Mouse (Mus musculus): ENCODE measurements around the gene Pdzd2. TPM values are rescaled to one million over a fixed set of nuclear protein-coding genes. Genes with fewer than 3 reads are reported as not detected.

Gene Pdzd2
- polyA plus RNA-seq, 1 experiment, result 17.6 TPM

- DNase-seq (ENCODE audit: low read depth), result no peak
Measured at GRCm38 (mm10) chr15:12732613-12733012, 7.1 kb downstream of the Pdzd2 start.

GRCm38 (mm10) chr15:12728381-12728780, 11.3 kb downstream of the Pdzd2 start:
- DNase-seq (ENCODE audit: low read depth), result no peak

GRCm38 (mm10) chr15:12725256-12725655, 14.5 kb downstream of the Pdzd2 start:
- DNase-seq (ENCODE audit: low read depth), result no peak

GRCm38 (mm10) chr15:12721684-12722500, 17.8 kb downstream of the Pdzd2 start:
- peak; percentile 20 for DNase-seq (ENCODE audit: low read depth)

DNA sequence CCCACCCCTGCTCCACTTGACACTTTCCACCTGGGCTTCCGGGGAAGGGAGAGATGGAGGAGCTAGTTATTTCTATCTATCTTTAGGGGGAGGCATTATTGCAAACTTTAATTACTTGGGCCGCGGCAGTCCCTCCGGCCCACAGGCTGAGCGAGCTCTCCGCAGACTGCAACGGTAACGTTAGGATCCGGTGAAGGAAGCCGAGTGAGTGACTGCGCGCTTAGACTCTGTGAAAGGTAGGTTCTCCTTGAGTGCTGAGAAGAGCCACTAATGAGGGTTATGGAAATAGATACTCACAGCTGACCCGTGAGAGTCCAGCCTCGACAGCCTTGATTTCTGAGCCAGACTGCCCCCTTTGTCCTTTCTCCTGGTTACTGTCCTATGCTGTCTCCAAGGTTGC, 20.9 kb downstream of the Pdzd2 start:
- DNase-seq (ENCODE audit: low read depth), result no peak

DNA sequence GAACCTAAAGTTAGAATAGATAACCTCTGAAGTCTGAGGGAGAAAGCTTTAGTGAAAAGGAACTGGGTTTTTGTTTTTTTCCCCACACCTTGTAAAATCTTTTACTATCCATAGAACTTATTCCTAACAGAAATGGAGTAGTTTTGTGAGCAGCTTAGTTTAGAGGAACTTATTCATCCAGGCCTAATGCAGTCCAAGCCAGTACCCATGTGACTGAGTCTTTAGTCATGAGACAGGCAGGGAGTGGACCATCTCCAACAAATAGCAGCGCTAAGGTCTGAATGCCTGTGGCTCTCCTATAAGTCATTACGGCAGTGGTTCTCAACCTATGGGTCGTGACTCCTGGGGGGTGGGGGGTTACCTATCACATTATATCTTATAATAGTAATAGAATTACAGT, 22.3 kb downstream of the Pdzd2 start:
- no peak for DNase-seq (ENCODE audit: low read depth)

DNA sequence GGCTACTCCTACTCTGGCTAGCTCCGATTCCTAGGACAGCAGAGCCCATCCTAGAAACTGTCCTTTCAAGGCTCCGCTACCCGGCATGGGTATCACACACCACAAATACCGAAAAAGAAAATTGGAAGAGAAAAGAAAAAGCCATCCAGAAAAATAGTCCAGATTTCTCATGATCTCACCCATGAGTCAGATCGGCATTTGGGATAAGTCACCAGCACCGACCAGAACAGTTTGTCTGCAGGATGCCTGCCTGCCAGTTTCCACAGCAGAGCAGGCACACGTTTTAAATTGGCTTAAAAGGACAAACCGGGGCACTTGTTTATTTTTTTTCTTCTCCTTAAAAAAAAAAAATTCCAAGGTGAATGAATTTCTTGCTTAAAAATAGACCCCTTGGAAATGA, 22.8 kb downstream of the Pdzd2 start:
- no peak for DNase-seq (ENCODE audit: low read depth)

GRCm38 (mm10) chr15:12714322-12714721, 25.4 kb downstream of the Pdzd2 start:
- DNase-seq (ENCODE audit: low read depth), result no peak

DNA sequence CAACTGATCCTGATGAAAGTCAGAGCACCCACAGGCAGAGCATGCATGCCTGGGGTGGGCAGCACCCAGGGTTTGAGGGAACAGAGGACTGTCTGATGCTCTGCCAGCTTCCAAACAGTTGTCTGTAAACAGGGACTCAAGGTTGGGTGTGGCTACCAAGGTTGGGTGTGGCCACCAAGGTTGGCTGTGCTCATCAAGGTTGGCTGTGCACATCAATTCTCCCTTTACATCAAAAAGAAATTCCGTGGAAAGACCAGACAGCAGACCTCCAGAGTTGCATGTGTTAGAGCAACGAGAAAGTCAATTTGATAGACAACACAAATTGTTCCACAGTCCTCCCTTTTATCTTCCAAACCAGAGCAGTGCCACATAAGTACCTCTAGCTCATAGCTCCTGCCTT, 26.5 kb downstream of the Pdzd2 start:
- no peak for DNase-seq (ENCODE audit: low read depth)

DNA sequence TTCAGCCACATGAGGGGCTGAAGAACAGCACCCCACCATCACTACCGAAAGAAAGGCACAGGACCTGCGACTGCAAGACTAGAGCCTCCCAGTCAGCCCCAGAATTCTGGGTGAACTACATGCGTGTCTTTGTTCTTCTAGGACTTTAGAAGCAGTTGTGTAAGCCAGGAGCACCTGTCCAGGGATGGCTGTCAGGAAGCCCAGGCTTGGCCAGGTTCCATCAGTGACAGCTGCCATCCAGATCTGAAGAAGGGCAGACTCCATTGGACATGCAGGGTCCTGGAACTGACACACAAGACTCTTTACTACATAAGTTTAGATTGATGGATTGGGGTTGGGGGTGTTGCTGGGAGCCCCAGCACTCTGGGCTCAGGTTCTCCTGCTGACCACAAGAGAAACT, 29.7 kb downstream of the Pdzd2 start:
- DNase-seq (ENCODE audit: low read depth), result no peak

DNA sequence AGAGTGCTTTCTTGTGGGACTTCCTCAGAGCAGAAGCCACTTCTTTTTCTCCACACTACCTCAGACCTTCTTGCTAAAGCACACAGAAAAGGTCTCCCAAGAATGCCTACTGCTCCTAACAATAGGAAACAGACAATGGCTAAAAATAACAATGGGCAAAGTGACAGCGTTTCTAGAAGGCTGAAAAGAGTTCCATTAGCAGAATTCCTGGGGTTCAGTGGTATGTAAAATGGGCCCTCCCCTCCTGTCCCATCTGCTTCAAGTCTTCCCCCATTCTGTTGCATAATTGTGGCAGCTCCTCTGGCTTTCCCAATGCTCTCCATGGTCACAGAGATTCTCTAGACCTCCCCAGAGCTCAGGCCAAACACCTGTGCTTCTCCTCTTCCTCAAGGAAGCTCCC, 31.4 kb downstream of the Pdzd2 start:
- DNase-seq (ENCODE audit: low read depth), result no peak

DNA sequence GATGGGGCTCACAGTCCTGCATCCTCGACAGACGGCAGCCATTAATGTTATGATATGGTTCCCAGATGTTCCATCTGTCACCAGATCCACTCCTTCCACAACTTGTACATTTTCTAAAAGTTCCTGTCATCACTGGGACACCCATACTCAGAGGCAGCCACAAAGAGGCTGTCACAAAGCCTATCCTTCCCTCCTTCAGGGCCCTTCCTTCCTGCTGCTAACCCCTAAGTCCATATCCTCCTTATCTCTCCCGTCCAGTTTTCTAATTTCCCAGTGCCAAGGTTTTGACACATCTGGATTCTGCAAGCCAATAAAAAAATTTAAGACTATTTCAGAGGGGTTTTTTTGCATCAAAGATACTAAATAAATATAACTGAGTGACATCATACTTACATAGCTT, 32.8 kb downstream of the Pdzd2 start:
- no peak for DNase-seq (ENCODE audit: low read depth)

DNA sequence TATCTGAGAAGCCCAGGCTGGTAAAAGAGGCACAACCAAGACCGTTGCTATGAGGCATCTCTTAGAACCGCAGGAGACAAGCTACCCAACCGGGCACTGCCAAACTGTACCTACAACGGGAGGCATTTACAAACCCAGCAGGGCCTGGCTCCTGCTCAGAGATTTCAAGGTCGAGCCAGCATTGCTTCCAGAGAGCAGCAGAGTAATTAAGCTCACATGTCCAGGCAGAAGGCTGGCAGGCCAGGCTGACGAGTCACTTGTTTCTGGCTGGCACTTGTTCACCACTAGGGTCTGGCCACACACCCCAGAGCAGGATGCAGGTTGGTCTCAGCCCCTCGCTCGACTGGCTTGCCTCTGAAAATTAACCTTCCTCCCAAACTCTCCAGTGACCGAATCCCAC, 39.4 kb downstream of the Pdzd2 start:
- DNase-seq (ENCODE audit: low read depth), result no peak

DNA sequence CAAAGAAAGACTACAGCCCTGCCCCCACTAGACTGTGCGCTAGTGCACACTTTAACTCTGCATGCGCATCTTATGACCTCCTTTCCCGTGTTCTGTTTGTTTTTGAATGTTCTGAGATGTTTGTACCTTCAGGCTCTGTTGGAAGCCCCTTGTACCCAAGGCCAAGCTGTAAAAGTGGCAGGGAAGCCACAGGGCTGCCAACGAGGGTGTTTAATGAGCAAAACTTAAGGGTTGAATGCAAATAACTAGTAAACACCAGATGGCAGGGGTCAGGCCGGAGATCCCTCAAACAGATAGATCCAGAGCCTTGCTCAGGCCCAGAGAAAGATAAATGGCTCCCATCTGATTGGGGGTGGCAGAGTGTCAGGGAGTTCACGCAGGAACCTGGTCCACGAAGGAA, 42.0 kb downstream of the Pdzd2 start:
- no peak for DNase-seq (ENCODE audit: low read depth)

DNA sequence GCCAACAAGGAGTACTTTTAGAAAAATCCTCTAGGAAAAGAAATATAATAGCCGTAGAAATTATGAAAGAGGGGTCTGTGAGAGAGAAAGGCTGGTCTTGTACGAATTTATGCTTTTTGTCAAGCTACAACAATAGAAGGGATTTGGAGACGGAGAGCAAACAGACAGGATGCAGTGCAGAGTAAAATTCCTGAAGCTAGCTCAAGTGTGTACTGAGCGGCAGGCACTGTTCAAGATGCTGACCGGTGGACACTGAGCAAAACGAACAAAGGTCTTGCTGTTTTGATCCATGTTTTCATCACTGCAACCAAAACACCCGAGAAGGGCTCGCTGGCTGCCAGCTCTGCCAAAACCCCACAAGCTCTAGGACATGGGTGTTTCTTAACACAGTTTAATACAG, 42.8 kb downstream of the Pdzd2 start:
- DNase-seq (ENCODE audit: low read depth), result no peak

- DNase-seq (ENCODE audit: low read depth), result no peak
Measured at GRCm38 (mm10) chr15:12689716-12690381, 49.9 kb downstream of the Pdzd2 start.

- no peak for DNase-seq (ENCODE audit: low read depth)
Measured at GRCm38 (mm10) chr15:12682549-12682948, 57.2 kb downstream of the Pdzd2 start.

GRCm38 (mm10) chr15:12681891-12682290, 57.8 kb downstream of the Pdzd2 start:
- no peak for DNase-seq (ENCODE audit: low read depth)

GRCm38 (mm10) chr15:12680750-12681149, 59.0 kb downstream of the Pdzd2 start:
- DNase-seq (ENCODE audit: low read depth), result no peak

- no peak for DNase-seq (ENCODE audit: low read depth)
Measured at GRCm38 (mm10) chr15:12679996-12680395, 59.7 kb downstream of the Pdzd2 start.

- DNase-seq (ENCODE audit: low read depth), result no peak
Measured at GRCm38 (mm10) chr15:12678540-12679112, 61.1 kb downstream of the Pdzd2 start.

DNA sequence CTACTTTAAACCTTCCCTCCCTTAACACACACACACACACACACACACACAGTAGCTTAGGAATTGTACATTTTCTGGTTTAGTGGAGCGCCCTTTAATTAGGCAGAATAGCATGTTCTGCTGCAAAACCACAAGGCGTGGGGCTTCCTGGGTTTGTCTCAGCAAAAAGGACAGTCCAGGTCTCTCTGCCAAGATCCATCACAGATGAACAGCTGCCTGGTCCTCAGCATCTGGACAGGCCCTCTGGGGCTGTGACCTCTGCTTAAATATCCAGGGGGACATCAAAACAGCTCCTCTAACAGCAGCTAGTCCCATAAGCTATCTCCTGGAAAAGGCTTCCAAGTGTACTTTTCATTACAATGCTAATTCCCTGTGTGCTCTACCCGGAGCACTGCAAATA, 64.4 kb downstream of the Pdzd2 start:
- no peak for DNase-seq (ENCODE audit: low read depth)

- no peak for DNase-seq (ENCODE audit: low read depth)
Measured at GRCm38 (mm10) chr15:12674026-12674425, 65.7 kb downstream of the Pdzd2 start.

Measured in gonadal fat pad, adult 2 months (tissue).